Mouse (Mus musculus) right cerebral cortex, postnatal 4 days (tissue): ENCODE results near the gene Hmgcl.
A peak's percentile ranks its signal among the peaks of the same experiment; 100 is the strongest.
"Not testable (repeated sequence)": the region's sequence is repeated elsewhere in the genome, so short reads cannot be mapped to it uniquely, and the experiment has no call there.

Experiments
- DNase-seq: peaks from one replicate; pipeline ENCODE4 v3.0.0-alpha.2; 2022

Hmgcl gene

DNA sequence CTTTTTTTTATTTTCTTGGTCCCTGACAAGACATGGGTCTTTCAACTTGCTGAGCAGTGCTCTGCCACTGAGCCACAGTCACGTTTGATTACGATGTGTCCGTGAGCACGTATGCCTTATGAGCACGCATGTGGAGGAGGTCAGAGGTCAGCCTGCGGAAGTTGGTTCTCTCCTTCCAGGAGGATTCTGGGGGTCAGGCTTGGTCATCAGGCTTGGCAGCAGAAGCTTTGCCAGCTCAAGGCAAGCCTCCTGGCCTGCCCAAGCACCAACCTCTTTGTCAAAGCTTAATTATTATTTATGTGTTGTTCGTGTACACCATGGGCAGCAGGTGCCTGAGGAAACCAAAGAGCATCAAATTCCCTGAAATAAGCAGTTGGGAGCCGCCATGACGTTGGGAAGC, 17.9 kb upstream of the Hmgcl start:
- no peak for DNase-seq

DNA sequence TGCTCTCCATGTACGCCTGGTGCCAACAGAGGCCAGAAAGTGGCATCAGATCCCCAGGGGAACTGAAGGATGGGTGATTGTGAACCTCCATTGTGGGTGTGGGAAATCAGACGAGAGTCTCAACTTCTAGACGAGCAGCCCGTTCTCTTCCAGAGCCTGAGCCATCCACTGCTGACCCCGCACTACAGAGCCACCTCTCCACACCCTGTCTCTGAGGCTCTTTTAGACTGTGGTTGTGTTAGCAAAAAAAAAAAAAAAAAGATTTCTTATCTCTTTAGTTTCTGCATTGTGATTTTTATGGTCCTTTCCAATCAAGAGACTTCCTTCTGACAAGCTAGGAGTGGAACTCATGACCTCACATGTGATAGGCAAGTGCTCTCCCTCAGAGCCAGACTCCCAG, 16.8 kb upstream of the Hmgcl start:
- no peak for DNase-seq

DNA sequence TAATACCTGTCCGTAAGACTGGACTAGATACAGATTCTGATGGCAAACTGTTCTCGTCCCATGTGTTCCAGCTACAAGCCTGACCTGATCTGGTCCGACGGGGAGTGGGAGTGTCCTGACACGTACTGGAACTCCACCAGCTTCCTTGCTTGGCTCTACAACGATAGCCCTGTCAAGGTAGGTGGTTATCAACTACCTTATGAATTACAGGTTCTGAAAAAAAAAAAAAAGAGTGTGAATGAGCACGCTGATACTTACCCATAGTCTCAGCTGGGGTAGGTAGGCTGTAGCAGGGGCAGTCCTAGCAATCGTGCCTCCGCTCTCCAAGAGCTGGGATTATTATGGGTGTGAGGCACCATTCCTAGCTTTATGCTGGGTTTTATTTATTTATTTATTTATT, 16.4 kb upstream of the Hmgcl start:
- DNase-seq = no peak

DNA sequence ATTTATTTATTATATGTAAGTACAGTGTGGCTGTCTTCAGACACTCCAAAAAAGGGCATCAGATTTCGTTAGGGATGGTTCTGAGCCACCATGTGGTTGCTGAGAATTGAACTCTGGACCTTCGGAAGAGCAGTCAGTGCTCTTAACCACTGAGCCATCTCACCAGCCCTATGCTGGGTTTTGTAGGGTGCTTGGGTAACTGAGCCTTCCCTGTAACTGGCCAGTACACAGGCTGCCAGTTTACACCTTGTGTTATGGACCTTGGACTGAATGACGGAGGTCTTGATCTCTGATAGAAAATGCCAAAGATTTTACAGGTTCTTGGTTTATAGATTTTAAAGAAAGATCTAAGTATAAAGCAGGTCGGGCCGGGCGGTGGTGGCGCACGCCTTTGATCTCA, 16.0 kb upstream of the Hmgcl start:
- DNase-seq = no peak

DNA sequence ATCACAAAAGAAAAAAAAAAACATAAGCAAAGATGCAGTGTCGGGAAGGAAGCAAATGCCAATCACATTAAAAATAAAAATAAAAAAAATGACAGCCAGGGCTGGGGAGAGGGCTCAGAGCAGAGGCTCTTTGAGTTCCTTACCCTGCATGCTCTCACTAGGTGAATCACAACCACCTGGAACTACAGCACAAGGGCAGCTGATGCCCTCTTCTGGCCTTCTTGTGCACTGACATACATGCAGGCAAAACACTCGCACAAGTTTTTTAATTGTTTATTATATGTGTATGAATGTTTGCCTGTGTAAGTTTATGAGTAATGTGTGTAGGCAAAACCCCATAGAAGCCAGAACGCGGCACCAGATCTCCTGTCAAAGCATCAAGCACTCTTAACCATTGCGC, 14.4 kb upstream of the Hmgcl start:
- DNase-seq = no peak

DNA sequence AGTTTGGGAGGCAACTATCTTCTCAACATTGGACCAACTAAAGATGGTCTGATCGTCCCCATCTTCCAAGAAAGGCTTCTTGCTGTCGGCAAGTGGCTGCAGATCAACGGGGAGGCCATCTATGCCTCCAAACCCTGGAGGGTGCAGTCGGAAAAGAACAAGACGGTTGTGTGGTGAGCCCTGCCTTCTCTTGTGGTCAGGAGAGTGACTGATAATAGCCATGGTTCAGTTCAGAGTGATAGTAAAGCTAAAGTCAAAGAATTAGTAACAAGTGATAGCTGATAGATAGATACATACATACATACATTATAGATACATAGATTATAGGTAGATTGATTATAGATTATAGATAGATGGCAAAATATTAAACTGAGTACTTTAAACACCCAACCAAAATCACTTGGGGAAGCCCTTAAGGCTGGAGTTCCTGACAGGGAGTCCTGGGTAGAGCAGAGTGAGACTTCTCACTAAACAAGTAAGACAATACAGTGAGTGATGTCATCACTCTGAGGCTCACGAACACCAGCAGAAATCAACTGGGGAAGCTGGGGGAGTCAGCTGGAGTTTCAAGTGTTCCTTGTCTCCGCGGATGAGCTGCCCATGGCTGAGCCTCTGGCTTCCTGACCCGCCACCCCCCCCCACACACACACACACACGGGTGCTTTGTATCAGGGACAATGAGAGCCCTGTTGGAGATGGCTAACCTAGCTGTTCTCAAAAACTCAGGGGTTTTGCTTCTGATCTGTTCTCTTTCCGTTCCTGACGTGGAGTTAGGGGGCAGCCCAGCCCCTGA, 11.3 kb upstream of the Hmgcl start:
- no peak for DNase-seq

DNA sequence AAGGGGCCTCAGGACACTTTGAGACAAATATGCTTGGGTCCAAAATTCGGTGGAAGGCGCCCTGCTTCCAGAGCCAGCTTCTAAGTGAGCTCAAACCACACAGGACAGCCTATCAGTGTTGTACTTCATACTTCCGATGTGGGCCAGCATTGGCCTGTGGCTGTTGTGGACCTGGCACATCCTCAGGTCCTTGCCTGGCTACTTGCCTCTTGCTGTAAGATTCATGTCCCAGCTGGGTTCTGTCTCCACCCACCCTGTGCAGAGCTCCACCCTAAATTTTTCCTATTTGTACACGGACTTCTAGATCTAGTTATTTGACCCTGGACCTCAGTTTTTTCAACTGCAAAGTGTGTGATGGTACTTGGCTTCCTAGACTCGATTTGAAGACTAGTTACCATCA, 10.7 kb upstream of the Hmgcl start:
- DNase-seq = no peak

DNA sequence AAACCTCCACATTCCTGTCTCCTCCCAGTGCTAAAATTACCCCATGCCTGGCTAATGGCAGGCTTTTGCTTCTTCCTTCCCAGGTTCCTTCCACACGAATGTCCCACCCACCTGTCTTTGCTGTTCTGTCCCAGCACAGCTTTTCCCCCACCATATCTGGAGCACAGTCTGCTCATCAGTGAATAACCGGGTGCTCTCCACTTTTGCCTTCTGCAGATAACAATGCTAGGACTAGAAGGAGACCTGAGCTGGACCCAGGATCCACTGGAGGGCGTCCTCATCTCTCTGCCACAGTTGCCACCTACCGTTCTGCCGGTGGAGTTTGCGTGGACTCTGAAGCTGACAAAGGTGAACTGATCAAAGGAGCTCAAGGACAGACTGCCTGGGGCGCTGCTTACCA, 7.4 kb upstream of the Hmgcl start:
- no peak for DNase-seq

DNA sequence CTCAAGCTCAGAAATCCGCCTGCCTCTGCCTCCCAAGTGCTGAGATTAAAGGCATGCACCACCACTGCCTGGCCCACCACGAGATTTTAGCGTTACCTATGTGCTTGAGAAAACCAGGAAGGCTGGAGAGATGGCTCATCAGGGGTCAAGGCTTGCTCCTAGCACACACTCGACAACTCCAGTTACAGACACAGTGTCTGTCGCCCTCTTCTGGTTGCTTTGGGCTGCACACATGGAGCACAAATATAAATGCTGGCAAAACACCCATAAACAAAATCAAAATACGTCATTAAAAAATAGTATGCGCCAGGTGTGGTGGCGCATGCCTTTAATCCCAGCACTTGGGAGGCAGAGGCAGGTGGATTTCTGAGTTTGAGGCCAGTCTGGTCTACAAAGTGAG, 5.2 kb upstream of the Hmgcl start:
- DNase-seq = not testable (repeated sequence)

DNA sequence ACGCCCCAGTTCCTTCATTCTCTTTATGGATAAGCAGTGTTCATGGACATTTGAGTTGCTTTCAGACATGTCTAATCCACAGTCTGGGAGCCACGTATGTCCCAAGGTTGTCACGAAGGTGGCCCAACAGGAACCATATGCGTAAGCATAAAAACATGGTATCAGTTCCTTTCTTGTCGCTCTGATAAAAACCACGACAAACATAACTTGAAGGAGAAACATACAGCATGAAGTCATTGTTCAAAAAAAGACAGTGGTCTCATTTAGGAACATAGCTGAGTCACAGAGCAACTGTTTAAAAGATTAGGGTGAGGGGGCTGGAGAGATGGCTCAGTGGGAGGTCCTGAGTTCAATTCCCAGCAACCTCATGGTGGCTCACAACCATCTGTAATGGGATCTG, 4.1 kb upstream of the Hmgcl start:
- DNase-seq = no peak

DNA sequence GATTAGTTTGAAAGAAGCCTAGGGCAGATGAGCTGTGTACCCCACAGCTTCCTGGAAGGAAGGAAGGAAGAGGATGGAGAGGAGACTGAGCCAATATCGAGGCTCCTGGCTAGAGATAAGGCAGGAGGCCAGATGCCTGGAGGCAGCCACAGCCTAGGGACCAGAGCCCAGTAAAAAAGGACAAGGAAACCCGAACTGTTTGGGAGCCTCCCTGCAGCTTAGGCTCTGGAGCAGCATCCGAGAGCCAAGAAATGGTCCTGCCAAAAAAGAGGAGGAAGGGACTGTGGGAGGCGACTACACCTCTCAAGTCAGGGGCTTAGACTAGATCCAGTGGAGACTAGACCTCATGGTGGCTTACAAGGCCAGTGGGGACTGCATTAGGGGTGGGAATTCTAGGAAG, 2.9 kb upstream of the Hmgcl start:
- no peak for DNase-seq

DNA sequence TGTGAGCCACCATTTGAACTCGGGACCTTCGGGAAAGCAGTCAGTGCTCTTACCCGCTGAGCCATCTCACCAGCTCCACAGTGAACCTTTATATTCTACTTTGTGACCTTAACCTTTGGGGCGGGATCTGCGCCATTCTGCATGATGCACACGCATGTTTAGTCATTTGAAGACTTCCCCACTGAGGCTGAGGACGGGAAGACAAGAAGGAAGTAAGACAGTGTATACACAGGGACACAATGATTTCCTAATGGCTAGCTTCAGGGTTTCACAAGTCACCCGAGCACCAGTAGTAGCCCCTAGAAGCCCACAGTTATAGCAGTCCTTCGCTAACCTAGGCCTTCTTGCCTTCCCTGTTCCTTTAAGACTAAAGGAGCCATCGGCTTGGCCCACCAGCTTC, 542 bp upstream of the Hmgcl start:
- no peak for DNase-seq

DNA sequence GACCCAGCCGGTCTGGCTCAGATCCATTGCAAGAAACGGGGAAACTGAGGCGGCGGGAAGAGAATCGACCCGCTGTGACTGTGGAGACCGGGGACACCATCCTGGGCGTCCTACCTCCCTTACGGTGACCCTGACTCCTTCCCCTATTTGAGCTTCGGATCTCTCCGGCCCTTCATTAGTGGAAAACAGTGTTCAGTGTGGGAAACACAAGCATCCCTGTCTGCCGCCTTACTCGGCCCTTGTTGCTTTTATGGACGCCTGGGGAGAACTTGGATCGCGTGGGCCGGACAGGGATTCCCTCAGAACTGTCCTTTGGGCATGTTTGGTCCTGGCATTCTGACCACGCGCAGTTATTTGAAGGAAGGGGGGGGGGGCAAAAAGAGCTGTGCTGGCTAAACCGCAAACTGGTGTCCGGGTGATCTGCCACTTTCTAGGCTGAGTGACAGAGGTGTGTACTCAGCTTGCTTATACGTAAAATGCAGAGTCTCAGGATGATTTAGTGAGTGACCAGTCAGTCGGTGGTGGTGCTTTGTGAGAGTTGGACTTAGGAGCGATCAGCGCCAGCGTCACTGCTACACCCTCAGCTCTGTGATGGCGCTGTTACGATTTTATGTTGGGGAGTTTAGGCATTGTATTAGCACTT, 532 bp downstream of the Hmgcl start:
- DNase-seq = no peak

DNA sequence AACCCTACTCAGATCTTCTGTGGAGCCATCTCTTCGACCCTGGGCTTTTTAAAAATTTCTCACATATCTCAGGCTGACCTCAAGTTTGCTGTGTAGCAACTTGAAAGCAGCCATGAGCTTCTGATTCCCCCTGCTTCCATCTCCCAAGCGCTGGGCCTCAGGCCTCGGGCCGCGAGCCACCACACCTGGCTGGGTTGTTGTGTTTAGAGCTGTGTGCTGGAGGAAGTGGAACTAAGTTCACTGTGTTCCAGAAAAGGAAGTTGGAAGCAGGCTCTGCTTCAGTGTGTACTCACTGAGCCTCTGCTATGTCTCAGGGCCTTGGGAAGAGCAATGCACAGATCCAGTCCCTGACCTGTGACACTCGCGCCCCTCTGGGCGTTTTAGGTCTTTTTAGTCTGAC, 1.9 kb downstream of the Hmgcl start:
- DNase-seq = no peak

DNA sequence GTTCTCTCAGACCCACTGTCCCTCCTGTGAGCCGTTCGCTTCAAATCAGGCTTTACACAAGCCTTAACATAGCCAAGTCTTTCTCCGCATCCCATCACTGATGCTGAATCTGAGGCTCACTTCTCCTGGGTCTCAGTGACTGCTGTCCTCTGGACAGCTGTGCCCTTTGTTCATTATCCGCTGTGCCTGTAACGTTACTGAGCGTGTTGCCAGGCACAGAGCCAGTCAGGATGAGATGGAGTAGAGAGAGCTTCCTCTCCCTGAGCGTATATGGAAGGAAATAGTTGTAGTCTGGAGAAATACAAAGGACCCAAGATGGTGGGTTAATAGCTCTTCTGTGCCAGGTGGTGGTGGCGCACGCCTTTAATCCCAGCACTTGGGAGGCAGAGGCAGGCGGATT, 3.2 kb downstream of the Hmgcl start:
- no peak for DNase-seq

DNA sequence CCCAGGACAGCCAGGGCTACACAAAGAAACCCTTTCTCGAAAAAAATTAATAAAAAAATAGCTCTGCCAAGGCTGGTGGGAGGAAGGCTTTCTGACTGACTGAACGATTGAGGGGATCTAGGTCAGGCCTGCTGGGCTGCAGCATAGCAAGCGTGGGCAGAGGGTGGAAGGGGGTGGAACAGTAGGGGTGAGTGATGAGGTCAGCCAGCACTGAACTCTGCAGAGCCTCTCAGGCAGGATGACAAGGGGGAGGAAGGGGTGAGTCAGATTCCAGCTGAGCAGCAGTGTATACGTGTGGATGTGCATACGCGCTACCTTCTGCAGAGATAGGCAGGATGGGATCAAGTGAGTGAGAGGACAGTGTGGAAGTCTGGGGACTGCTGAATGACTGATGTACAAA, 3.7 kb downstream of the Hmgcl start:
- DNase-seq = no peak

DNA sequence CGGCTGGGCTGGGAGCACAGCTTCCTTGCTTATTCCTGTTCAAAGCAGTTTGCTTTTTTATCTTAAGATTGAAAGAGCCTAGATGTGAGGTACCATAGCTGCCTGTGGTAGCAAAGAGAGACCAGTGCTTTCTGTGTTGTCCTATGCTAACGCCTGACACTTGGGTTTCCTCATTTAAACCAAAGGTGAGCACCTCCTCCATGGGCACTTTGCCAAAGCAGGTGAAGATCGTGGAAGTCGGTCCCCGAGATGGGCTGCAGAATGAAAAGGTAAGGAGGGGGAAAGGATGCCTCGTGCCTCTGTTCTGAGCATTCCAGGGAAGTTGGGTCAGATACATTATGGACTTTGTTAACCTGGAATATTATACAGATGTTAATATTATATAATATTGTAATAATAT, 4.1 kb downstream of the Hmgcl start:
- no peak for DNase-seq

DNA sequence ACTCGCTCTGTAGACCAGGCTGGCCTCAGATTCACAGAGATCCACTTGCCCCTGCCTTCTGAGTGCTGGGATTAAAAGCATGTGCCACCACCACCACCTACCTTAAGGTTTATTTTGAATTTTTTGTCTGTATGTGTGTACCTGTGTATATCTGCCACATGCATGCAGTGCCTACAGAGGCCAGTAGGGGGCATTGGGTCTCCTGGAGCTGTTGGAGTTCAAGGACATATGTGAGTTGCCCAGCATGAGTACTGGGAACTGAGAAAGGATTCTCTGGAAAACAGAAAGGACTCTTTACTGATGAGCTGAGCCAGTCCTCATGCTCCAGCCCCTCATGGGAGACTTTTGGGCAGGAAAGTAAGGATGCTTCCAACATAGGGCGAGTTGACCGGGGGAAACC, 5.3 kb downstream of the Hmgcl start:
- DNase-seq = no peak

DNA sequence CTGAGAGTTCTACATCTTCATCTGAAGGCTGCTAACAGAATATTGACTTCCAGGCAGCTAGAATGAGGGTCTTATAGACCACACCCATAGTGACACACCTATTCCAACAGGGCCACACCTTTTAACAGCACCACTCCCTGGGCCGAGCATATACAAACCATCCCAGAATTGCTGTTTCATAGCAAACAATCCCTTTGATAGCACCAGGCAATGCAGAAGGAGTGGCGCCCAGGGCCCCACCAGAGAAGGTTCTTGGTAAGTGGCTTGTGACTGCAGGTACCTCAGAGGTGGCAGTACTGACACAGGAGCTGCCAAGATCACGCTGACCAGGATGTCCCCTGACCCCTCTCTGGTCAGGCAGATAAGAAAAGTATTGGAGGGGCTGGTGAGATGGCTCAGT, 6.9 kb downstream of the Hmgcl start:
- DNase-seq = no peak

DNA sequence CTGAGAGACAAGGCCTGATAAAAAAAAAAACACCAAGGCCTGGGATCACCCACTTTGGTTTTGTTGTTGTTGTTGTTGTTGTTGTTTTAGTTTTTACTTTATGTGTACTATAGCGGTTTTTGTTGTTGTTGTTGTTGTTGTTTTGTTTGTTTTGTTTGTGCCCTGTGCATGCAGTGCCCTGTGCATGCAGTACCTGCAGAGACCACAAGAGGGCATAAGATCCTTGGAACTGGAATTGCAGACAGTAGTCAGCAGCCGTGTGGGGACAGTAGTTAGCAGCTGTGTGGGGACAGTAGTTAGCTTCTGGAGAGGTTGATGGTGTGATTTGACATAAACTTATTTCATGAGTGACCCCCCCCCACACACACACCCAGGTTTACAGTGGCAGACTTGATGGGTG, 8.0 kb downstream of the Hmgcl start:
- DNase-seq = peak; percentile 83

DNA sequence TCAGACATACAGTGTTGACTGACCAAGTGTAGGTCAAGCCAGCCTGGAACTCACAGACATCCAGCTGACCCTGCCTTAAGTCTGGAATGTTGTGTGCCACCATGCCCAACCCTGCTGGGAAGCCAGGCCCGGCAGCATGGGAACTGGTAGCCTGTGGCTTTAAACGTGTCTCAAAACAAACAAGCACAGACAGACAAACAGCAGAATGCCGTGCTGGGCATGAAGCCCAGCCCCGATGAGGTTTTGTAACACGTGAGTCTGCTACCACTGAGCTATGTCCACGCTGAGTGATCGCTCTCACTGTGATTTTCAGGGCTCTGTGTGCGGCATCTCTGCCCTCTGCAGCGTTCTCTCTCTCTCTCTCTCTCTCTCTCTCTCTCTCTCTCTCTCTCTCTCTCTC, 9.6 kb downstream of the Hmgcl start:
- DNase-seq = no peak

DNA sequence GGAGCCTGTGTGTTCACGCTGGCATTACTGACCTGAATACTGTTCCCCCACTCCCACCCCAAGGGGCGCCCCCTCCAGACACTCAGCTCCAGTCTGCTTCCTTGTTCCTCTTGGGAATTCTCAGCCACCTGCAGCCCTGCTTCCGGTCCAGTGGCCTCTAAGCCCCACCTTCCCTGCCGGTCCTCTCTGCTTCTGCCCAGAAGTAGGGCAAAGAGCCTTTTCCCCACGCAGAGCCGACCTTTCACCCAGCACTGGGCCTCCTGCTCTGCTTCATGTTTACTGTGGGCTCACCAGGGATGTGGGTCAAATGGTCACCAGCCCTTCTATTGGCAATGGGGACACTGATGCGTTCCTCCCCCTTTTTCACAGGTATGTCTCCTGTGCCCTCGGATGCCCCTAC, 12.1 kb downstream of the Hmgcl start:
- DNase-seq = no peak

DNA sequence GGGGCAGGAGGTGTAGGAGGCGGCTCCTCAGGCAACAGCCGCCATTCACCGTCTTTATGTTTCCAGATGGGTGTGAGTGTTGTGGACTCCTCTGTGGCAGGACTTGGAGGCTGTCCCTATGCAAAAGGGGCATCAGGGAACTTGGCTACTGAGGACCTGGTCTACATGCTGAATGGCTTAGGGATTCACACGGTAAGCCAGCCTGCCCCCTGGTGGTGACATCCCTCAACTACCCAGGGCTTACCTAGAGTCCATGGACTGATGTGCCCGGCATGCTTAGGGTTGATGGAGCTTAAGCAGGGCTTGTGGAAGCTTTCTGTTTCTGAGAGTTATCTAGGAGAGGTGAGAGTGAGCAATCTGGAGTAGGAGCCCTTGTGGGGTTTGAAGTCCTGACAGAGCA, 14.5 kb downstream of the Hmgcl start:
- DNase-seq = peak; percentile 80

DNA sequence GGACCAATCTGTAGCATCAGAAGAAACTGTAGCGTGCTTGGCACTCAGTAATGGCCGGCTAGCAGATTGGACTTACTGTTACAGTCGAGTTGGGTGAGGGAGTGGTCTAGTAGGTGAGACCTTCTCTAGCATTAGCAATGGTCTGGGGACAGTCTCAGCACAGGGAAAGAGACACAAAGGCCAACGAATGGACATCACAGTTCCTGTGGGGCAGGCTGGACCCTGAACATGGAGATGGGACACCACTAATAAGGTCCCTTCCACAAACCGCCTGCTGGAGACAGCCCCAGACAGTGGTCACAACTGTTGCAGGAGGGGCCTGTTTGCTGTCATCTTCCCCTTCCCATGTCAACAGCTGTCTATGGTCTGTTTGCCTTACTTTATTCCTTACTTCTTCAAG, 15.5 kb downstream of the Hmgcl start:
- DNase-seq = no peak

DNA sequence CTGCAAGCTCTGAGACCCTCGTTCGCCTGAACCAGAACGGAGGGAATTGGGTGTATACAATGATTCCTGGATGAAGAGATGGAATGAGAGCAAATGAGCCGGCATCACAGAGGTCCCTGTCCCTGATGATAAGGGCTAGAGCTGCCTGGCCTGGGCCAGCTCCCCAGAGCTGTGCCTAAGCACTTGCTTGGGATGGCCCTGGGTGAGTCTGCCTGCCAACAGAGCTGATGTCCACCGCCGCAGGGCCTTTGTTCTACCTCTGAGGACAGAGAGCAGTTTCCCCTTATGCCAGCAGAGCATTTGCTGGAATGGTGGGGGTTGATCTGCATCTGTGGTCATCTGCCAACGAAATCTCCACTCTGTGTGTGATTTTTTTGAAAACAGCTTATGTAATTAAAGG, 15.9 kb downstream of the Hmgcl start:
- no peak for DNase-seq
